Mouse (Mus musculus): ENCODE results near the gene Rab36. TPM values are rescaled to one million over a fixed set of nuclear protein-coding genes. Genes with fewer than 3 reads are reported as not detected.
A peak's percentile ranks its signal among the peaks of the same experiment; 100 is the strongest.

The Rab36 gene
- polyA plus RNA-seq, 1 experiment from 2014 or later: 5.6 TPM

GRCm38 (mm10) chr10:75061341-75062188, 24.7 kb downstream of the Rab36 start:
- Histone ChIP-seq H3K27me3 (replicated peaks) (peaks cover 3% of the 10 kb centered on the region; the same call in 1 of the 2 replicates), H3K36me3 (no peaks in the 10 kb centered on the region), H3K4me2 (replicated peaks) (peak overlapping the region; percentile 90), H3K4me1 (replicated peaks) (peaks cover 34% of the 10 kb centered on the region), H3K9ac (peak overlapping the region; percentile 77), H3K4me3 (replicated peaks) (peak overlapping the region; percentile 91), H3K9me3 (no peaks in the 10 kb centered on the region), H3K27ac (no peak overlapping the region)
- 3% methylated on average over 71 of the region's 71 CpGs for WGBS
- ATAC-seq: 0 out of 2 replicates have a peak, but pooled peaks have one; percentile 1

GRCm38 (mm10) chr10:75062189-75062561, 25.3 kb downstream of the Rab36 start:
- Histone ChIP-seq H3K27ac (no peak overlapping the region), H3K4me1 (replicated peaks) (peaks cover 34% of the 10 kb centered on the region), H3K36me3 (no peaks in the 10 kb centered on the region), H3K9ac (peak overlapping the region; percentile 77), H3K4me3 (replicated peaks) (peak overlapping the region; percentile 91), H3K27me3 (replicated peaks) (peaks cover 3% of the 10 kb centered on the region; the same call in 1 of the 2 replicates), H3K9me3 (no peaks in the 10 kb centered on the region), H3K4me2 (replicated peaks) (peak overlapping the region; percentile 90)
- ATAC-seq: no peak
- 16% methylated on average over 6 of the region's 6 CpGs for WGBS

GRCm38 (mm10) chr10:75062621-75063020, 25.8 kb downstream of the Rab36 start:
- Histone ChIP-seq H3K27me3 (replicated peaks) (0 out of 2 replicates have a peak, but pooled peaks cover 3% of the 10 kb centered on the region), H3K4me2 (replicated peaks) (peak overlapping the region; percentile 90), H3K27ac (no peak overlapping the region), H3K9me3 (no peaks in the 10 kb centered on the region), H3K4me3 (replicated peaks) (peak overlapping the region; percentile 91), H3K9ac (0 out of 2 replicates have a peak overlapping the region, but pooled peaks have one; percentile 77), H3K4me1 (replicated peaks) (peaks cover 38% of the 10 kb centered on the region), H3K36me3 (no peaks in the 10 kb centered on the region)
- no peak for ATAC-seq
- 38% methylated on average over 6 of the region's 6 CpGs for WGBS

GRCm38 (mm10) chr10:75063301-75063965, 26.6 kb downstream of the Rab36 start:
- peak overlapping the region; percentile 90 for H3K4me2 ChIP-seq (replicated peaks)
- no peaks in the 10 kb centered on the region for H3K36me3 ChIP-seq
- ATAC-seq: no peak
- H3K9ac ChIP-seq: no peak overlapping the region
- peaks cover 44% of the 10 kb centered on the region for H3K4me1 ChIP-seq (replicated peaks)
- no peaks in the 10 kb centered on the region for H3K9me3 ChIP-seq
- 42% methylated on average over 12 of the region's 12 CpGs for WGBS
- H3K4me3 ChIP-seq (replicated peaks): peak overlapping the region; percentile 91
- H3K27ac ChIP-seq: no peak overlapping the region
- 0 out of 2 replicates have a peak, but pooled peaks cover 3% of the 10 kb centered on the region for H3K27me3 ChIP-seq (replicated peaks)

- Histone ChIP-seq H3K36me3 (no peaks in the 10 kb centered on the region), H3K9me3 (no peaks in the 10 kb centered on the region), H3K4me1 (replicated peaks) (peaks cover 45% of the 10 kb centered on the region), H3K4me3 (replicated peaks) (no peak overlapping the region), H3K27me3 (replicated peaks) (0 out of 2 replicates have a peak, but pooled peaks cover 3% of the 10 kb centered on the region), H3K27ac (no peak overlapping the region), H3K9ac (no peak overlapping the region), H3K4me2 (replicated peaks) (no peak overlapping the region)
- ATAC-seq: no peak
- WGBS: 77% methylated on average over 6 of the region's 6 CpGs
These were observed 28.8 kb downstream of the Rab36 start for GRCm38 (mm10) chr10:75065691-75066090.

GRCm38 (mm10) chr10:75067446-75067845, 30.6 kb downstream of the Rab36 start:
- no peaks in the 10 kb centered on the region for H3K9me3 ChIP-seq
- no peak overlapping the region for H3K9ac ChIP-seq
- no peak overlapping the region for H3K4me3 ChIP-seq (replicated peaks)
- no peak for ATAC-seq
- H3K4me1 ChIP-seq (replicated peaks): peaks cover 33% of the 10 kb centered on the region
- no peak overlapping the region for H3K4me2 ChIP-seq (replicated peaks)
- no peak overlapping the region for H3K27ac ChIP-seq
- H3K27me3 ChIP-seq (replicated peaks): no peaks in the 10 kb centered on the region
- H3K36me3 ChIP-seq: no peaks in the 10 kb centered on the region

GRCm38 (mm10) chr10:75068086-75068485, 31.2 kb downstream of the Rab36 start:
- WGBS: 24% methylated on average over 2 of the region's 2 CpGs

GRCm38 (mm10) chr10:75068624-75069328, 31.9 kb downstream of the Rab36 start:
- peak overlapping the region; percentile 29; the same call in 1 of the 2 replicates for H3K27ac ChIP-seq
- H3K4me2 ChIP-seq (replicated peaks): peak overlapping the region; percentile 30
- no peak overlapping the region for H3K9ac ChIP-seq
- WGBS: 32% methylated on average over 12 of the region's 12 CpGs
- no peak overlapping the region for H3K4me3 ChIP-seq (replicated peaks)
- H3K4me1 ChIP-seq (replicated peaks): peaks cover 28% of the 10 kb centered on the region
- no peaks in the 10 kb centered on the region for H3K36me3 ChIP-seq
- no peaks in the 10 kb centered on the region for H3K9me3 ChIP-seq
- no peaks in the 10 kb centered on the region for H3K27me3 ChIP-seq (replicated peaks)
- peak; percentile 66; the same call in 1 of the 2 replicates for ATAC-seq

More at GRCm38 (mm10) chr10:75068086-75068485, 31.2 kb downstream of the Rab36 start:
- Histone ChIP-seq H3K9me3 (no peaks in the 10 kb centered on the region), H3K4me3 (replicated peaks) (no peak overlapping the region), H3K36me3 (no peaks in the 10 kb centered on the region), H3K4me2 (replicated peaks) (0 out of 2 replicates have a peak overlapping the region, but pooled peaks have one; percentile 30), H3K4me1 (replicated peaks) (peaks cover 28% of the 10 kb centered on the region), H3K9ac (no peak overlapping the region), H3K27me3 (replicated peaks) (no peaks in the 10 kb centered on the region), H3K27ac (peak overlapping the region; percentile 29)
- no peak for ATAC-seq

- H3K4me3 ChIP-seq (replicated peaks): no peak overlapping the region
- H3K9me3 ChIP-seq: no peaks in the 10 kb centered on the region
- no peak; the same call in 1 of the 2 replicates for ATAC-seq
- no peak overlapping the region for H3K27ac ChIP-seq
- 33% methylated on average over 11 of the region's 11 CpGs for WGBS
- H3K36me3 ChIP-seq: no peaks in the 10 kb centered on the region
- no peak overlapping the region for H3K4me2 ChIP-seq (replicated peaks)
- H3K9ac ChIP-seq: no peak overlapping the region
- H3K27me3 ChIP-seq (replicated peaks): no peaks in the 10 kb centered on the region
- H3K4me1 ChIP-seq (replicated peaks): peaks cover 23% of the 10 kb centered on the region
These were observed 33.6 kb downstream of the Rab36 start for GRCm38 (mm10) chr10:75070281-75070976.

GRCm38 (mm10) chr10:75075665-75076064, 38.8 kb downstream of the Rab36 start:
- Histone ChIP-seq H3K27ac (no peak overlapping the region), H3K27me3 (replicated peaks) (no peaks in the 10 kb centered on the region), H3K9me3 (no peaks in the 10 kb centered on the region), H3K36me3 (no peaks in the 10 kb centered on the region), H3K4me3 (replicated peaks) (no peak overlapping the region), H3K9ac (no peak overlapping the region), H3K4me1 (replicated peaks) (peaks cover 11% of the 10 kb centered on the region; the same call in 1 of the 2 replicates), H3K4me2 (replicated peaks) (no peak overlapping the region)
- WGBS: 46% methylated on average over 5 of the region's 5 CpGs
- no peak for ATAC-seq

All from intestine, embryonic 15.5 days (tissue).